Mouse (Mus musculus) fibroblast of lung, adult 2 months (primary cell): ENCODE measurements at regions not wholly inside any gene's neighbourhood (a gene's known extent, or its start where the extent isn't known, plus 50 kb on each side); places are given as distances from the start of the nearest gene placed in this dataset.

ENCODE experiments used
- DNase-seq: peaks from one replicate; pipeline ENCODE4 v3.0.0-alpha.2; 2011; ENCODE audit warnings: low read depth

- peak; percentile 9 for DNase-seq
Measured at GRCm38 (mm10) chr10:43634371-43635080, 56.4 kb downstream of the Cd24a start.

GRCm38 (mm10) chr10:43641169-43641945 lies 63.3 kb downstream of the Cd24a start:
- DNase-seq: no peak

GRCm38 (mm10) chr10:43646326-43646725 lies 68.2 kb downstream of the Cd24a start:
- no peak for DNase-seq

GRCm38 (mm10) chr10:43646965-43647364 lies 68.9 kb downstream of the Cd24a start:
- DNase-seq: no peak

GRCm38 (mm10) chr10:43648186-43648585 lies 70.1 kb downstream of the Cd24a start:
- no peak for DNase-seq

GRCm38 (mm10) chr10:43648815-43649447 lies 70.8 kb downstream of the Cd24a start:
- DNase-seq: no peak

- DNase-seq: no peak
Measured at GRCm38 (mm10) chr10:43650449-43650848, 72.4 kb downstream of the Cd24a start.

- DNase-seq: no peak
Measured at GRCm38 (mm10) chr10:43651505-43651904, 73.4 kb downstream of the Cd24a start.

- no peak for DNase-seq
Measured at GRCm38 (mm10) chr10:43651915-43652314, 73.8 kb downstream of the Cd24a start.

GRCm38 (mm10) chr10:43655082-43655671 lies 77.1 kb downstream of the Cd24a start:
- no peak for DNase-seq

- no peak for DNase-seq
Measured at GRCm38 (mm10) chr10:43655680-43656079, 77.6 kb downstream of the Cd24a start.

GRCm38 (mm10) chr10:43656207-43656606 lies 78.1 kb downstream of the Cd24a start:
- DNase-seq: no peak

- peak; percentile 19 for DNase-seq
Measured at GRCm38 (mm10) chr10:43657501-43658225, 79.6 kb downstream of the Cd24a start.

GRCm38 (mm10) chr10:43658226-43658593 lies 80.1 kb downstream of the Cd24a start:
- no peak for DNase-seq

- DNase-seq: no peak
Measured at GRCm38 (mm10) chr10:43664844-43665243, 86.8 kb downstream of the Cd24a start.

GRCm38 (mm10) chr10:43666262-43667085 lies 88.4 kb downstream of the Cd24a start:
- no peak for DNase-seq

GRCm38 (mm10) chr10:43667086-43667690 lies 89.1 kb downstream of the Cd24a start:
- DNase-seq: no peak

- DNase-seq: no peak
Measured at GRCm38 (mm10) chr10:43667732-43668247, 89.7 kb downstream of the Cd24a start.

GRCm38 (mm10) chr10:43669471-43669870 lies 91.4 kb downstream of the Cd24a start:
- DNase-seq: no peak

- DNase-seq: no peak
Measured at GRCm38 (mm10) chr10:43670745-43671144, 92.7 kb downstream of the Cd24a start.
